Mouse (Mus musculus): ENCODE measurements around the gene Pik3r5.

DNA sequence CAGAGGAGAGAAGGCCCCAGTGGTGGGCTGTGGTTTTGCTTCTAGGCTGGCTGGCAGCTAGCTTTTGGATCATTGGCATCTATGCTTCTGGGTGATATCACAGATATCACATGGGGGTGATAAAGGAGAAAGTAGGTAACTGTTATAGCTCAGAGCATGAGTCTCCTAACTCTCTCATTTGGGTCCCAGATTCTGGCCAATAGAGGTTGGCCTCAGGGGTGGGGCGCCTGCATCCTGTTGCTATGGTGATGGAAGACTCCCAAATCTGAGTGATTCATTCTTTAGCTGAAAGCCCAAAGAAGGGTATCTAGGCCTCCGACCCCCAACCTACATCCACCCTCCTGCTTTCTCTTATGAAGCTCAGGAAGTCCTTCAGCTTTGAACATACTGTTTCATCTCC, 2.8 kb downstream of the Pik3r5 start:
- no peak for TF ChIP-seq CTCF (conservative IDR thresholded peaks at IDR 0.05 in 1 of 2, IDR thresholded peaks at IDR 0.05 in 1 of 2; ENCODE audit: low read depth in 2 of 2, low read length in 2 of 2)
- TF ChIP-seq GABPA (IDR thresholded peaks at IDR 0.05; ENCODE audit: insufficient replicate concordance, low read depth, low read length): no peak
- no peak for TF ChIP-seq USF1 (IDR thresholded peaks at IDR 0.05; ENCODE audit: low read depth, low read length)
- TF ChIP-seq MAX (IDR thresholded peaks at IDR 0.05; ENCODE audit: low read length): no peak
- TF ChIP-seq RCOR1 (conservative IDR thresholded peaks at IDR 0.05; ENCODE audit: low read depth, low read length): no peak
- no peak for TF ChIP-seq MAZ (IDR thresholded peaks at IDR 0.05; ENCODE audit: low read depth, low read length)
- TF ChIP-seq EP300 (IDR thresholded peaks at IDR 0.05; ENCODE audit: low read length): no peak
- no peak for TF ChIP-seq HCFC1 (IDR thresholded peaks at IDR 0.05; ENCODE audit: low read depth, low read length)
- no peak for TF ChIP-seq ZNF384 (IDR thresholded peaks at IDR 0.05; ENCODE audit: low read depth, low read length)
- TF ChIP-seq E2F4 (IDR thresholded peaks at IDR 0.05; ENCODE audit: insufficient replicate concordance, low read depth, low read length): no peak
- TF ChIP-seq POLR2AphosphoS2 (IDR thresholded peaks at IDR 0.05; ENCODE audit: low read depth, low read length): no peak
- TF ChIP-seq SMC3 (IDR thresholded peaks at IDR 0.05; ENCODE audit: low read depth, low read length): no peak

Measured in CH12.LX (cell line).